Mouse (Mus musculus) retina, embryonic 14.5 days (tissue): Measurements from ENCODE around the gene Rpl9.

Experiments used
- DNase-seq: peaks from one replicate; pipeline ENCODE4 v3.0.0-alpha.2; 2015; ENCODE audit warnings: low spot score

Gene Rpl9

DNA sequence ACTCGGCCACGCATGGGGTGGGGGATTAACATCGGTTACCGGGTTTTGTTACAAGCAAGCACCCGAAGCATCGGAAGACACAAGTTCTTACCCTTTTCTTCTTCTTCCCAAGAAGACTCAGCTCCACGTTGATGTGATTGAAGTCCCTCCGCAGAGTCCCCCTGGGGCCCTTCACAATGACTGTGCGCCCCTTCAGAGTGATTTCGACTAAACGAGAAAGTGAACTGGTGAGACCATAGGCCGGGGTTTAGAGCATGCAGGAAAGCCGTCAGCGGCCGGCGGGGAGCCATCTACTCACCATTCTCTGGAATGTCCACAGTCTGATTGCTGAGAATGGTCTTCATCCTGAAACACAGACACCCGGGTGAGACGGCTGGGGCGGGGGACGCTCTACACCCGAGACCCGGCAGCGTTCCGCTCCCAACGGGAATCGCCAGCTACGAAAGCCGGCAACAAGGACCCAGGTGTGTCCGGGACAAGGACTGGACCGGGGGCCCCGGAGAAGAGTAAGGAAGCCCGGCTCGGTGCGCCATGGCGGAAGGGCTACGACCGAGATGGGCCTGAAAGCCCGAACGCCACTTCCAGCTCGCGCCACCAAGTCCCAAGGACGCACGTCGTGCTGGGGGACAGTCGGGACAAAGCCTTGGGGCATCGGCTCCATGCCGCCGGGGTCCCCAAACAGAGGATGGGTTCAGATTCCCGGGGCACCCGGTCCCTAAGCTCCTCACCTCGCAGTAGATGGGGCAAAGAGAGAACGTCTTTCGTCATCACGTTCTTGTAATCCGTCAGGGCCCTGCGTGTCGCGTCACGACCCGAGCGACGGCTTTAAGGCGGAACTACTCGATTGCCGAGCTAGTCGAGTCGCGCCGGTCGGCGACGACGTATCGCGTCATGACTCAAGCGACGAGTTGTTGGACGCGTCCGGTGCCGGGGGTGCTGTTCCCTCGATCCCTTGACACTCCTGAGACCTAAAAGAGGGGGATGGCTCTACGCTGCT is at the start of gene Rpl9, which contains the start of gene Lias:
TSS of gene Rpl9 (minus strand) at position 797 of the 997 bp plus-strand sequence.
TSS of gene Lias (plus strand) at position 850 of the 997 bp plus-strand sequence.
- peak; percentile 99 for DNase-seq

DNA sequence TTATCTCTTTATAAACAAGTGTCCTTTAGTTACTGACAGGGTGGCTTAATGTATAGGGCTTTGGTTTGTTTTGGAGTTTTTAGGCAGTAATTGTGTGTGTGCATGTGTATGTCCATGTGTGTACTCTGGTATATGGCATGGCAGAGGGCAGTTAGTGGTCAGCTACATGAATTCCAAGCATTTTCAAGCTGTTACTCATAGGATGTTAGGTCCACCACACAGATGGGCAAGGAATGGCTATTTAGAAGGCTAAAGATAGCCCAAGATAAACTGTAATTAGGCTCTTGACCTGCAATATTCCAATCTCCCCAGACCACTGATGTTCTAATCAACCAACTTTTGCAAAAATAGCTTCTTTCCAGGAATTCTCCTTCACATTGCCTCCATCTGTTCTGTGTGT is 46.8 kb upstream of the Rpl9 start:
- DNase-seq: no peak

DNA sequence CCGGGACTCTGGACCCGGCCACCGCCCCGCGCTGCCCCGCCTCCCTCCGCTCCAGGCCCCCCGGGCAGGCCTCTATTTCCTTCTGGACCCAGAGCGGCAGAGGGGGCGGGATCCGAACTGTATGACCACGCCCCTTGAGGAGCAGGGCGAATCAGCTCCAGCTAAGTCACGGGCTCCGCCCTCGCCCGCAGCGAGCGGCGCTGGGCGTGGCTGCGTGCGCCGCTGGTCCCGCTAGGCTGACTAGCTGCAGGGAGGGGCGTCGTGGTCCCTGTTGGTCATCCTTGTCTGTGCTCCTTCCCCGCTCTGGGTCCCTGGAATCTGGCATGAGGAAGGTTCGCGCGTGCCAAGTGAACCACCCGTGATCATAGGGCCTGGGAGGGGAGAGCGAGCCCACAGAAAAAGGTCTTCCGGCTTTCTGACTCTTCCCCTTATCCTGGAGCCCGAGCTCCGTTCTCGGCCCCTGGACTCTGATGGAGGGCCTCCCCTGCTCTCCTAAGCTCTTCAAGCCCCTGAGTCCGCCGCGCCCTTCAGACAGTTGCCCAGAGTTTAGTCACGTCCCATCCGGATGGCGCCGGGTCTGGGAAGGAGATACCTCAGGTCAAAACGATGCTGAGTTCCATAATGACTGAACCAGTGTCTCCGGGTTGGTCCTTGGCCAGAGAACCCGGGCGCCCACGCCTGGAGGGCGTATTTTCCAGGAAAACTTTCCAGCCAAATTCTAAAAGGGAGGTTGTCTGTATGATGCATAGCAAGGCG is 44.7 kb upstream of the Rpl9 start, which contains the start of gene Ugdh:
TSS of gene Ugdh (minus strand) at position 144 of the 756 bp plus-strand sequence.
- DNase-seq: peak; percentile 99

DNA sequence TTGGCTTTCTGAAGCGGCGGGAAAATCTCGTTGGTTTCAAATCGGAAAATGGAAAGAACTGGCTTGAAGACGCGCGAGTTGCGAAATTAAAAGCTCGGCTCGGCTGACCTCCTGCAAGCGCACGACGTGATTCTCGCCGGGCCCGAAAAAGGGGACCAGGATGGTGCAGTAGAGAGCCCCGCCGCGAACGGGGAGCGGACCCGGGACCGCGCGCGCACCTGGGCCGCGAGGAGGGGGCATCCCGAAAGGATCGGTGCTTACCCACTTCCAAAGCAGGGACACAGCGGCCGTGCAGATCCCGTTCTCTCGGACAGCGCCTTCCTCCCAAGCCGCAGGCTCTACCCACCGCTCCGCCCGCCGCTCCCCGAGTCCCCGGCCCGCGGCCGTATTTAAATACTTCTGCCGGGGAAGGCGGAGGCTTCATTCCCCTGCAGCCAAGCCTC is 44.1 kb upstream of the Rpl9 start:
- peak; percentile 43 for DNase-seq

DNA sequence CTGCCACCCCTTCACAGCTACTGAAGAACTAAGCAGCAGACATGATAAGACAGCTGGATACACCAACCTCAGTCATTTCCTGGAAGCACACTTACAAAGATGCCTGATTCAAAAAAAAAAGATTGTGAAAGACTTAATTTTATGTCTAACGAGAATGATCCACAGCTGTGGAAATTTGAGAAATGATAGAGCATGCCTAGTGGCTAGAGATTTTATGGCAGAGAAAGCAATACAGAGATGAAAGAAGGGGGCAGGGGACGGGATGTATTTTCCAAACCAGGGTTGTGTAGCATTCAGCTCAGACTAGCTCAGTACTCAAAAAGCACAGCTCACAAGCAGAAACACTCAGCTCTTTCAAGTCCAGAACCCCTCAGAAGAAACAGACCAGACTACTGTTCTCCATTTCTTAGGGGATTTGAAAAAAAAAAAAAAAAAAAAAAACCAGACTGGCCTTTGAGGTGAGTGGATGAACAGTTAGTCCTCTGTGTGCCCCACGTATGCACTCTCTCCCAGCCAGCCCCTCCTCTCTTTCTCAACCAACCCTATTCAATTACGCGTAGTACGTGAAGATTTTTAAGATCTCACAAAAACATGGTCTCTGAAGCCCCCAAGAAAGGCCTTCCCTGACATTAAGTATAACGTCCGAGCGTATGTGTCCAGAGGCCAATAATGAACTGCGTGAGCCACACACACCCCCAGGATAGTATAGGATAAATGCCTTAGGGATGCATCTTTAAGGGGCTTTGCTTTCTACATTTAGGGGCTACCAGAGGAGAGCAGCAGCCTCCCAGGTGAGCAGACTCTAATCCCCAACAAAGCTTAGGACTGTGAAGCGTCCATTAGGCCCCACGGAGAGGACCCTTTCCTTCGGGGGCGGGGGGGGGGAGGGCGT is 43.5 kb upstream of the Rpl9 start:
- peak; percentile 23 for DNase-seq

DNA sequence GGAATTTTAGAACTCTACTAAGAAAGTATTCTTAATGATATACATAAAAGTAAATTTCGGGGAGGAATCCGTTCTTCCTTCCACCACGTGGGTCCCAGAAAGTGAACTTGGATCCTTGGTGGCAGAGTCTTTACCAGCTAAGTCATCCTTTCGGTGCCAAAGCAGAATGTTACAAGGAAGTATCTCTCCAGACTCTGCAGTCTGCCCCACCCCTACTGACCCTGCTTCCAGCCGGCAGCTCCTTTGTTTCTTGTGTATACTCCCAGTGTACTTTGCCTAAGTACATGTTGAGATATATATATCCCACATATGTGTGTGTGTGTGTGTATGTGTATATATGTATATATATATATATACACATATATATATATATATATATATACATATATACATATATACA is 38.2 kb upstream of the Rpl9 start:
- DNase-seq: no peak

DNA sequence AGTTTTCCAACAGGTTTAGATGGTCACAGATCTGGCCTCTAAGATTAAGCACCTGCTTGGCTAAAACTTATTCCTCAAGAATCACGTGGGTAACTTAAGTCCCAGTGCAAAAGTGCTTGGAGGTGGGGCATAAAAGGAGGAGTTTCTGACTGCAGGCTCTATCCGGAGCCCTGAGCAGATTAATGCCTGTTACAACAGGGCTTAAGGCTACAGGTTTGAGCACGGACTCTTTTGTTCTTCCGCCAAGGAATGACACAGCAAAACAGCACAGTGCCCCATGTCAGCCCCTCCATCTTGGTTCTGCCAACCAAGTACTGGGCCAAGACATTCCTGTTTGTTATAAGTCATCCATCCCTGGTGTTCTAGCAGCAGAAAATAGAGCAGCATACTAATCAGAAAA is 37.1 kb upstream of the Rpl9 start:
- no peak for DNase-seq

DNA sequence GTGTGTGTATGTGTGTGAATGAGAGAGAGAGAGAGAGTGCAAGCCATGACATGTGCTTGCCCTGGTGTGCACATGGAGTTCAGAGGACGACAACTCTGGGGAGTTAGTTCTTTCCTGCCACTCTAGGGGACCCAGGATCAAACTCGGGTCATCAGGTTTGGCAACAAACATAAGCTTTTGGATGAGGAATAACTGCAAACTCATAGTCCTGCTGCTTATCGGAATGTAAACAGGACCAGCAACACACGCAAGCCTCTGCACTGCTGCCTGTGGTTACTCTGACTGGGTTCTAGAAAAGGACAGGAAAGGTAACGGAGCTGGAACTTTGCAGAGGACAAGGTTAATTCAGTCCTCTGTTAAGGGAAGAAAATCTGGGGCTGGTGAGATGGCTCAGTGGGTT is 34.0 kb upstream of the Rpl9 start:
- no peak for DNase-seq

DNA sequence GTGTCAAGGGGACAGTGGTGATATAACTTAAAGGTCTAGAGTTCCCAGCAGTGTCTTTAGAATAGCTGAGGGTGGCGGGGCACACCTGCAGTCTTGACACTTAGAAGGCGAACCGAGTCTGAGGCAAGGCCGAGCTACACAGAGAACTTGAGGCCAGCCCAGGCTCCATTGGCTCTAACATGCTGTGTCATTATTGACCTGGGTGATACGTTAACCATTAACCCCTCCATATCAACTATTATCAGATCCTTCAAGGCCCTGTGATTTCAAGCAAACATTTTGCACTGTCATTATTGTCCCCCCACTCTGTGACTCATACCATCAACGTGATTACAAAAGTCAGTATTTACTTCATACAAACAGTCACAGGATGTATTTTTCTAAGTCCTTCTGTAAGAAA is 33.0 kb upstream of the Rpl9 start:
- DNase-seq: no peak

DNA sequence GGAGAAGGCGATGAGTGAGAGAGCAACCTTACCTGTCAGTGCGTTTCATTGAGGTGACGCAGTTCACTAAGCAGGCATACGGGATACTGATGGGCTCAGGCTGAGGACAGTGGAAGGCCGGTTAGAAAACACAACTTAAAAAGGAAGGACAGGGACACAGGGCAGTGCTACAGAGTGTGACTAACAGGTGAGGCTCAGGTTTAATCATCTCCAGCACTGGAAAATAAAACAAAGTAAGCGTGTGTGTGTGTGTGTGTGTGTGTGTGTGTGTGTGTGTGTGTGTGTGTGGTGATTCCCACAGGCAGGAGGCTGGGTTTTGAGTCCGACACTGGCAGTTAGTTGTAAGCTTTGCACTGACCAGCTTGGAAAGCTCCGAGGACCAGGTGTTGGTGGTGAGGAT is 31.6 kb upstream of the Rpl9 start:
- DNase-seq: no peak

DNA sequence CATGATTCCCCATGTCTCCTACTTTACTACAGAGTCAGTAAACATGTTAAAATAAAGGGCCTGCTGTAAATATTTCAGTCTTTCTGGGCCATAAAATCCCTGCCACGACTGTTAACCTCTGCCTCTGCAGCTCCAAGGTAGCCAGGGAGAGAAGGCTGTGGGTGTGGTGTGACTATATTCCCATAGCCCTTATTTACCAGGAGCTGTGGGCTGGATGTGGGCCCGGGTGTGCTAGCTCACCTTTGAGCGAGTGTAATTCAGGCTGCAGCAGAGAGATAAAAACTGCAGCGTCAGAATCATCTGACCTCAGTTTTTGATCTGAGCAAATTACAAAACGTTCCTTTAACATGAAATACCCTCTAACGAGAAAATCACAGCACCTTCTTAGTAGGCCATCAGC is 29.6 kb upstream of the Rpl9 start:
- no peak for DNase-seq

DNA sequence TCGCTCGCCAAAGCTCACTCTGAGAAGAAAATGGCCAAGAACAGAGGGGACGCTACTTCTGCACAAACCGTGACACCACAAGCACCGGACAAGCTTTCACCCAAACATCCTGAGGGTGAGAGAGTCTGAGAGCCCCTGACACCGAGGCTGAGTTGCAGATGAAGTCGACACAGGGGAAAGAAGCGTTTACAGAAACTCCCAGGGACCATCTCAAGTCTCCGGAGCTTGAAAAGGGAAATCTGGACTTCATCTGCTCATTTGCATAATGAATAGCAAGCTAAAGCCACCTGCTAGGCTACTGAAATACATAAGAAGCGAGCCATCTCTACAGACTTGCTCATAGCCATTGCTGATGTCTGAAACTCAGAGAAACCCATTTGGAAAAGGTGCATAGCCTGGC is 27.9 kb upstream of the Rpl9 start:
- no peak for DNase-seq

DNA sequence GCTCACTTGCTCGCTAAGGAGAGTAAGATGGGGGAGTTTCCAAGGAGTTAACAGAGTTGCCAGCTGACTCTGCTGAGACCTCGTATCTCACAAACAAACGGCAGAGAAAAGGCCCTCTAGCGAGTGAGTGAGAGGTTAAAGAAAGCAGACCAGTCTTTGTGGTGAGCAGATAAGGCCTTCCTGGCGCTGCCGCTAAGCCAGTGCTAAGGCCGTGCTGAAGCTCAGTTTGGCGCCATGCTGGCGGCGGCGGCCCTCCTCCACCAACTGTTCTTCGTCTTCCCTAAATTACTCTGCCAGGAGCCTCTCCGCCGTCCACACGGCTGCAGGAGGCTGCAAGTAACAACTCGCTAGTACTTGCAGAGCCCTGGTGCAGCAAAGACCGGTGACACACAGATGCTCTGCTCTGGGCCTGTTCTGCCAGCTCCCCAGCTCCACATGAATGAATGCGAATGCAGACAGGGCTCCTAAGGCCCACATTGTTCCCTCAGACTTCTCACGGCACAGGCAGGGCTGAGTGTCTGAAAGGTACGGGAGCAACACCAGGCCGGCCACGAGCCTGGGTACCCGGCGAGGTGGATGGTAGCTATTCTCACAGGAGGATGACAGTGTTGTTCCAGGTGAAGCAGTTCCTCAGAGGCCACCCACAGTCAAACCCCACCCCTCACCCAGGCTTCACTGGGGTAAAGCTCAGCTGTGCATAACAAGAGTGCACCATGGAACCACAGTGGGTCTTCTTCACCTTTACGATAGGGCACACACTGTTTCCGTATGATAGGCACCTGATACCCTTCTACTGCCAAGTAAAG is 24.6 kb upstream of the Rpl9 start:
- DNase-seq: peak; percentile 47

DNA sequence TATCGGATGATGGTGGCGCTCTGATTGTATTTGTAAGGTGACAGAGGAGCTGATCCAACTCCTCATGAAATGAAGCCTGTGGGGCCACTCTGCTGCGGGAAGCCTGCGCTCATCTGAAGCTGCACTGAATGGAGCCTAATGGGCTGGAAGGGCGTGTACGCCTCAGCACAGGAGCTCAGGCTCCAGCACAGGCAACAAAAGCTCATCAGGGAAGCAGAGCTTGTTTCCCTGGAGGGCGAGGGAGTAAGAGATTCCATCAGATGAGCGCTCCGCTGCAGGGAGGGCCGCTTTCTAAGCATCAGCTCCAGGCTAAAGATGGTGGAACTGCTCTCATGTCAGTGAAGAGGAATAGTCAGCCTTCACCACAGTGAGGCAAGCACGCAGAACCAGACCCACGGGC is 16.7 kb upstream of the Rpl9 start:
- DNase-seq: peak; percentile 65

DNA sequence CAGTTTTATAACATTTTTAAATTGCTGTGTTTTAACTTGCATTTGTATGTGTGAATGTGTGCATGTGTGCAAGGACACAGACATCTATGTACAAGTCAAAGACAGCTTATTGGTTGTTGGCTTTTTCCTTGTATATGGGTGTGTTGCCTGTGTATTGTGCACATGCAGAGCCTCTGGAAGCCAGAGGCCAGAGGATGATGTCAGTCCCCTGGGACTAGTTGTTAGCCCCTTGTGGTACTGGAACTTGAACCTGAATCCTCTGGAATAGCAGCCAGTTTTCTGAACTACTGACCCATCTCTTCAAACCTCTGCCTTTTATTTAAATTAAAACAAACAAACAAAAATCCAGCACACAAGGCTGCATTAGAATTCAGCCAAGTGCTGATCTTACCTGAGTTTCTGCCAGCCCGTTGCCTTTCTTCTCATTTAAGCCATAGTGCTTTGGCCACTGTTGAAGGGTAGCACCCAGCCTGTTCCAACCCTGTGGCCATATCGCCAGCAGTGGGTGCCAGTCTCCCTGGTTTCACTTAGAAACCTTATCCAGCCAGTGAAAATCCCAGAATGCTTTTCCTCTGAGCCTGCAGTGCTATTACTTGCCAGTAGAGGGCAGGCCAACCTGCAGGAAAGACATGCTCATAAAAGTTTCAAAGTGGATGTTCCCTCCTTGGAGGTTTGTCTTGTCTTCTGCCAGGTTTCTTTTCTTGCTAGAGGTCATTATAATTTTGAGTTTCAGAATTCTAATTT is 10.2 kb upstream of the Rpl9 start:
- DNase-seq: peak; percentile 88

DNA sequence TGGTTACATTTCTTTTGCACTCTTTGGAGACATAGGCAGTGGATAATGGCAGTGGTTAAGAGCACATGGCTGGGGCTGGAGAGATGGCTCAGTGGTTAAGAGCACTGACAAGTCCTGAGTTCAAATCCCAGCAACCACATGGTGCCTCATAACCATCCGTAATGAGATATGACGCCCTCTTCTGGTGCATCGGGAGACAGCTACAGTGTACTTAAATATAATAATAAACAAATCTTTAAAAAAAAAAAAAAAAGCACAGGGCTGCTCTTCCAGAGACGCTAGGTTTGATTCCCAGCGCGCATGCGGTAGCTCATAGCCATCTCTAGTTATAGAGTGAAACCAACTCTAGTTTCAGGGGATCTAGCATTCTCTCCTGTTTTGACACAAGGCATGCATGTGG is 3.2 kb upstream of the Rpl9 start:
- no peak for DNase-seq

DNA sequence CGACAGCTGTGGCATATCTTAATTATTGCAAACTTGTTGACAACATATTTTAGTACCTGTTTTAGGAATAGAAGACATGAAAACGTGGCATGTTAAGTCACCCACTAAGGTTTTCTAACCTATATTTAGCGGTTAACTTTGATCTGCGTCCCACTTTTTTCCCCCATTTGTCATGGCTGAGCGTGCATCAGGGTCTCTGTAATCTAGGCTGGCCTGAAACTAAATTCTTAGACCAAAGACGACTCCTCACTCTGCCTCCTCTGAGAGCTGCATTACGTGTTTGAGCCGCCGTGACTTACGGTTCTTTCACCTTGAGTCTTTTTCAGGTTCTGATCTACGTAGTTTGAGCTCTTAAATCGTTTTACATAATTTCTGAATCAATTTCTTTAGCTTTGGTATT is 509 bp upstream of the Rpl9 start:
- DNase-seq: peak; percentile 61

DNA sequence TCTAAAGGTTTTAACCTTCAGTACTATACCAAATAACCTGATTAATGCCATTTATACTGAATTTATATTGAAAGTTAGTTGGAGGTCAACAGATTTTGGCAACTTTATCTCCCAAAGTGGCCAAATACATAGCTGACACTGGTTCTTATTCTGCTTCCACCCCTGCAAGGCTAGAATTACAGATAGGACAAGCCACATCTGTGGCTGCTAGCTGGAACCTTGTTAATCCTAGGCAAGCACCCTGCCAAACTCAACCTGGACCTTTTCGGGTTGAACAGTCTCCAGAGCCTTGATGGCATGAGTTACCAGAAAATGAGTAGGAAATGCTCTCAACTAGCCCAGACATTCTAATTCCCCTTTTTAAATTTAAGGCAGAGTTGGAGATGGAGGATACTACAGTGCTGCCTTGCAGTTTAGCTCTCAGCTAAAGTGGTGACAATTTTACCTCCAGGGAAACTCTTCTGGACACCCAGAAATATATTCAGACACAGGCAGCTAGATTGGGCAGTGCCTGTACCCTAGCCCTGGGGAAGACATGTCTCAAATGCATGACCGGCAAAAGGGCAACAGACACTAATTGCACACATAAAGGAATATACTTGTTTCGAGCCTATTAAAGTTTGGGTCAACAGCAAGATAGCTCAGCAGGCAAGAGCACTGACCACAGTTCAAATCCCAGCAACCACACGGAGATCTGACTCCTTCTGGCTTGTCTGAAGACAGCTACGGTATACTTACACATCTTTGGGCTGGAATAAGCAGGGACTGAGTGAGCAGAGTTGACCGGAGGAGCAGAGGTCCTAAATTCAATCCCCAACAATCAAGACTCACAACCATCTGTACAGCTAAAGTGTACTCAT is 4.0 kb downstream of the Rpl9 start:
- no peak for DNase-seq

DNA sequence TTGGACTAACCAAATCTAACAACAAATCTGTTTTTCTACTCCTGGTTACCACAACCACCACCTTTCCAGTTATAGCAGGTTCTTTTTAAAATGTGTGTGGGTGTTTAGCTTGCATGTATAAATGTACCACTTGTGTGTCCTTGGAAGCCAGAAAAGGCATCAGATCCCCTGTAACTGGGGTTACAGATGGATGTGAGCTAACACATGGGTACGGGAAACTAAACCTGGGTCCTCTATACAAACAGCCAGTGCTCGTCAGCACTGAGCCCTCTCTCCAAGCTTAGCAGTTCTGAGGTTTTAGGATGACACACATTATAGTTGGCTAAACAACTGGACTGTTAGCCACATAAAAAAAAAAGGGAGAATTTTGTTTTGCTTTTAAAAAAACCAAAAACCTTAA is 5.5 kb downstream of the Rpl9 start:
- no peak for DNase-seq
